Mouse (Mus musculus): Measurements from ENCODE around the gene Ccdc6. TPM values are rescaled to one million over a fixed set of nuclear protein-coding genes. Genes with fewer than 3 reads are reported as not detected.

Gene Ccdc6
- total RNA-seq, 2 experiments from 2014 or later, result 29.6 to 48.6 TPM

- no peak for ATAC-seq (replicated peaks; ENCODE audit: low FRiP score, low TSS enrichment, poor library complexity, severe bottlenecking)
These were observed 5.0 kb upstream of the Ccdc6 start for GRCm38 (mm10) chr10:70091876-70092462.

GRCm38 (mm10) chr10:70093782-70094181 is 3.1 kb upstream of the Ccdc6 start:
- no peak; the same call in 1 of the 2 replicates for ATAC-seq (replicated peaks; ENCODE audit: low FRiP score, low TSS enrichment, poor library complexity, severe bottlenecking)

GRCm38 (mm10) chr10:70095031-70095470 is 1.9 kb upstream of the Ccdc6 start:
- ATAC-seq (replicated peaks; ENCODE audit: low FRiP score, low TSS enrichment, poor library complexity, severe bottlenecking), result peak; percentile 43

GRCm38 (mm10) chr10:70095506-70096270 is 1.2 kb upstream of the Ccdc6 start:
- ATAC-seq (replicated peaks; ENCODE audit: low FRiP score, low TSS enrichment, poor library complexity, severe bottlenecking), result 0 out of 2 replicates have a peak, but pooled peaks have one; percentile 13

GRCm38 (mm10) chr10:70097291-70097901 is 475 bp downstream of the Ccdc6 start:
- ATAC-seq (replicated peaks; ENCODE audit: low FRiP score, low TSS enrichment, poor library complexity, severe bottlenecking), result no peak

GRCm38 (mm10) chr10:70097911-70098569 is 1.1 kb downstream of the Ccdc6 start:
- peak; percentile 10; the same call in 1 of the 2 replicates for ATAC-seq (replicated peaks; ENCODE audit: low FRiP score, low TSS enrichment, poor library complexity, severe bottlenecking)

GRCm38 (mm10) chr10:70098626-70099025 is 1.7 kb downstream of the Ccdc6 start:
- no peak for ATAC-seq (replicated peaks; ENCODE audit: low FRiP score, low TSS enrichment, poor library complexity, severe bottlenecking)

GRCm38 (mm10) chr10:70099052-70099451 is 2.1 kb downstream of the Ccdc6 start:
- ATAC-seq (replicated peaks; ENCODE audit: low FRiP score, low TSS enrichment, poor library complexity, severe bottlenecking), result no peak

GRCm38 (mm10) chr10:70102086-70102485 is 5.2 kb downstream of the Ccdc6 start:
- ATAC-seq (replicated peaks; ENCODE audit: low FRiP score, low TSS enrichment, poor library complexity, severe bottlenecking), result no peak

- ATAC-seq (replicated peaks; ENCODE audit: low FRiP score, low TSS enrichment, poor library complexity, severe bottlenecking), result no peak
These were observed 11.1 kb downstream of the Ccdc6 start for GRCm38 (mm10) chr10:70108016-70108415.

GRCm38 (mm10) chr10:70109974-70110373 is 13.1 kb downstream of the Ccdc6 start:
- ATAC-seq (replicated peaks; ENCODE audit: low FRiP score, low TSS enrichment, poor library complexity, severe bottlenecking), result peak; percentile 95

- ATAC-seq (replicated peaks; ENCODE audit: low FRiP score, low TSS enrichment, poor library complexity, severe bottlenecking), result peak; percentile 58
These were observed 13.9 kb downstream of the Ccdc6 start for GRCm38 (mm10) chr10:70110815-70111214.

- no peak for ATAC-seq (replicated peaks; ENCODE audit: low FRiP score, low TSS enrichment, poor library complexity, severe bottlenecking)
These were observed 14.7 kb downstream of the Ccdc6 start for GRCm38 (mm10) chr10:70111643-70112042.

GRCm38 (mm10) chr10:70114048-70114635 is 17.2 kb downstream of the Ccdc6 start:
- ATAC-seq (replicated peaks; ENCODE audit: low FRiP score, low TSS enrichment, poor library complexity, severe bottlenecking), result no peak

- ATAC-seq (replicated peaks; ENCODE audit: low FRiP score, low TSS enrichment, poor library complexity, severe bottlenecking), result no peak
These were observed 19.5 kb downstream of the Ccdc6 start for GRCm38 (mm10) chr10:70116454-70116853.

- no peak for ATAC-seq (replicated peaks; ENCODE audit: low FRiP score, low TSS enrichment, poor library complexity, severe bottlenecking)
These were observed 22.5 kb downstream of the Ccdc6 start for GRCm38 (mm10) chr10:70119451-70119850.

GRCm38 (mm10) chr10:70119851-70120370 is 23.0 kb downstream of the Ccdc6 start:
- ATAC-seq (replicated peaks; ENCODE audit: low FRiP score, low TSS enrichment, poor library complexity, severe bottlenecking), result peak; percentile 27

- ATAC-seq (replicated peaks; ENCODE audit: low FRiP score, low TSS enrichment, poor library complexity, severe bottlenecking), result peak; percentile 79
These were observed 23.9 kb downstream of the Ccdc6 start for GRCm38 (mm10) chr10:70120671-70121405.

- ATAC-seq (replicated peaks; ENCODE audit: low FRiP score, low TSS enrichment, poor library complexity, severe bottlenecking), result peak; percentile 67
These were observed 24.4 kb downstream of the Ccdc6 start for GRCm38 (mm10) chr10:70121406-70121695.
